ENCODE assay signal across 14 mouse cellular contexts in genomic region chr15:83043362-83043708, GRCm38 (mm10). TPM values are rescaled to one million over a fixed set of nuclear protein-coding genes. Genes with fewer than 3 reads are reported as not detected.
A peak's percentile ranks its signal among the peaks of the same experiment; 100 is the strongest.
DNase-seq lines count a peak whose midpoint lies in the region; ATAC-seq lines count a peak whose summit lies in the region.
"Had no signal": no experiment of that assay in that cellular context is flagged by ENCODE, and none has a peak within 500 bp of the region (broad histone marks: within the 10 kb centered on the region; RNA-seq: fewer than 3 reads in every experiment).

No protein-coding gene starts in this region.

- WGBS in heart, embryonic 10.5 days: 75% methylated on average over 22 of the region's 22 CpGs
- WGBS in embryonic facial prominence, embryonic 10.5 days: 64% methylated on average over 22 of the region's 22 CpGs
- 69% methylated on average over 22 of the region's 22 CpGs for WGBS in hindbrain, embryonic 14.5 days
- 63% methylated on average over 22 of the region's 22 CpGs for WGBS in midbrain, embryonic 13.5 days

- peak overlapping the region; percentile 60 for H3K27ac ChIP-seq in heart, embryonic 10.5 days
- H3K27ac ChIP-seq in embryonic facial prominence, embryonic 10.5 days (replicated peaks): peak overlapping the region; percentile 75; the same call in 1 of the 2 replicates
- H3K27ac ChIP-seq in hindbrain, embryonic 14.5 days: peak overlapping the region; percentile 71; the same call in 1 of the 2 replicates
- H3K27ac ChIP-seq in midbrain, embryonic 13.5 days: peak overlapping the region; percentile 81
- H3K27ac ChIP-seq: embryonic facial prominence, embryonic 15.5 days; limb, embryonic 15.5 days had no signal

- intact Hi-C loops in heart, postnatal 25 days (cut with DNase I): loop anchor here (5.0 kb wide), 2 partner anchors 54 to 164 kb away; no protein-coding TSS in a partner anchor

- H3K4me2 ChIP-seq in hindbrain, embryonic 14.5 days (replicated peaks): peak overlapping the region; percentile 42
- peak overlapping the region; percentile 43 for H3K4me2 ChIP-seq in midbrain, embryonic 13.5 days (replicated peaks)
- H3K4me2 ChIP-seq: limb, embryonic 15.5 days had no signal

- H3K4me3 ChIP-seq in heart, embryonic 10.5 days: no peak overlapping the region
- peak overlapping the region; percentile 31; the same call in 1 of the 2 replicates for H3K4me3 ChIP-seq in embryonic facial prominence, embryonic 10.5 days
- H3K4me3 ChIP-seq in hindbrain, embryonic 14.5 days (replicated peaks; ENCODE audit: low read length): no peak overlapping the region
- H3K4me3 ChIP-seq in midbrain, embryonic 13.5 days (replicated peaks): no peak overlapping the region
- H3K4me3 ChIP-seq: embryonic facial prominence, embryonic 15.5 days; limb, embryonic 15.5 days had no signal

- H3K4me1 ChIP-seq in heart, embryonic 10.5 days: peaks cover 37% of the 10 kb centered on the region
- H3K4me1 ChIP-seq in embryonic facial prominence, embryonic 10.5 days: peaks cover 45% of the 10 kb centered on the region
- H3K4me1 ChIP-seq in hindbrain, embryonic 14.5 days (replicated peaks; ENCODE audit: control insufficient read depth, insufficient read depth, low read length): peaks cover 20% of the 10 kb centered on the region; the same call in 1 of the 2 replicates
- H3K4me1 ChIP-seq in midbrain, embryonic 13.5 days (replicated peaks): peaks cover 37% of the 10 kb centered on the region

- no peaks in the 10 kb centered on the region for H3K36me3 ChIP-seq in heart, embryonic 10.5 days
- H3K36me3 ChIP-seq in embryonic facial prominence, embryonic 10.5 days (replicated peaks): no peaks in the 10 kb centered on the region
- no peaks in the 10 kb centered on the region for H3K36me3 ChIP-seq in hindbrain, embryonic 14.5 days (replicated peaks; ENCODE audit: control insufficient read depth, insufficient read depth)
- H3K36me3 ChIP-seq in midbrain, embryonic 13.5 days: no peaks in the 10 kb centered on the region
- H3K36me3 ChIP-seq: embryonic facial prominence, embryonic 15.5 days; limb, embryonic 15.5 days had no signal

- ATAC-seq in hindbrain, embryonic 14.5 days (ENCODE audit: low FRiP score): no peak
- ATAC-seq in midbrain, embryonic 13.5 days: 0 out of 2 replicates have a peak, but pooled peaks have one; percentile 7

- H3K9me3 ChIP-seq in heart, embryonic 10.5 days: peaks cover 5% of the 10 kb centered on the region; the same call in 1 of the 2 replicates
- peaks cover 9% of the 10 kb centered on the region; the same call in 1 of the 2 replicates for H3K9me3 ChIP-seq in embryonic facial prominence, embryonic 10.5 days
- H3K9me3 ChIP-seq in hindbrain, embryonic 14.5 days (ENCODE audit: control insufficient read depth, low read length): no peaks in the 10 kb centered on the region
- H3K9me3 ChIP-seq in midbrain, embryonic 13.5 days: peaks cover 5% of the 10 kb centered on the region; the same call in 1 of the 2 replicates
- H3K9me3 ChIP-seq: embryonic facial prominence, embryonic 15.5 days; limb, embryonic 15.5 days had no signal

- H3K9ac ChIP-seq in hindbrain, embryonic 14.5 days: peak overlapping the region; percentile 54; the same call in 1 of the 2 replicates
- H3K9ac ChIP-seq in midbrain, embryonic 13.5 days (replicated peaks): 0 out of 2 replicates have a peak overlapping the region, but pooled peaks have one; percentile 32
- H3K9ac ChIP-seq: embryonic facial prominence, embryonic 15.5 days; limb, embryonic 15.5 days had no signal

- peaks cover 17% of the 10 kb centered on the region for H3K27me3 ChIP-seq in heart, embryonic 10.5 days (ENCODE audit: insufficient read depth, poor library complexity, severe bottlenecking)
- H3K27me3 ChIP-seq in embryonic facial prominence, embryonic 10.5 days (replicated peaks; ENCODE audit: low read depth, poor library complexity, severe bottlenecking): peaks cover 25% of the 10 kb centered on the region
- H3K27me3 ChIP-seq in hindbrain, embryonic 14.5 days (ENCODE audit: control insufficient read depth, insufficient read depth, low read length): peaks cover 3% of the 10 kb centered on the region; the same call in 1 of the 2 replicates
- peaks cover 18% of the 10 kb centered on the region for H3K27me3 ChIP-seq in midbrain, embryonic 13.5 days
- H3K27me3 ChIP-seq: embryonic facial prominence, embryonic 15.5 days; limb, embryonic 15.5 days had no signal

- DNase-seq in heart, embryonic 10.5 days (ENCODE audit: low spot score): no peak
- DNase-seq in heart, postnatal 25 days (ENCODE audit: low spot score): no peak
- DNase-seq in embryonic facial prominence, embryonic 10.5 days (ENCODE audit: low spot score): no peak
- no peak for DNase-seq in hindbrain, embryonic 14.5 days (ENCODE audit: low spot score)
- no peak for DNase-seq in spleen, postnatal 4 days (ENCODE audit: low spot score in 2 of 2)
- no peak for DNase-seq in adrenal gland, postnatal 25 days
- DNase-seq in MN1 (ENCODE audit: low spot score): no peak
- DNase-seq: gastrocnemius, postnatal 10 days; kidney, postnatal 36 days; lung, postnatal 14 days; right cerebral cortex, postnatal 25 days had no signal

RNA-seq across cellular contexts. Expression of gene Nfam1, which starts 10.2 kb away (rescaled TPM):
- polyA plus RNA-seq in heart, embryonic 10.5 days (2016; fragmentation: Nextera tagmentation; extraction: Ambion mirVana): 2.0 and 3.4 TPM in 2 replicates
- total RNA-seq in heart, postnatal 25 days (2021): 1 to 10 TPM; 2.9 TPM
- polyA plus RNA-seq in embryonic facial prominence, embryonic 10.5 days (2016; fragmentation: Nextera tagmentation; extraction: Ambion mirVana): 2.4 and 2.6 TPM in 2 replicates
- 1.9 and 2.1 TPM in 2 replicates for polyA plus RNA-seq in hindbrain, embryonic 14.5 days (2014; fragmentation: Nextera tagmentation; extraction: Ambion mirVana)
- polyA plus RNA-seq in midbrain, embryonic 13.5 days (2015; fragmentation: Nextera tagmentation; extraction: Ambion mirVana): 2.4 and 2.5 TPM in 2 replicates
- total RNA-seq in adrenal gland, postnatal 25 days (2021): 1.2 and 1.5 TPM in 2 replicates

RNA-seq across cellular contexts. Expression of gene Serhl, which starts 46.0 kb away (rescaled TPM):
- polyA plus RNA-seq in heart, embryonic 10.5 days (2016; fragmentation: Nextera tagmentation; extraction: Ambion mirVana): 57.6 and 75.6 TPM in 2 replicates
- 10 to 100 TPM; 40.5 to 44.8 TPM for total RNA-seq in heart, postnatal 25 days (2021)
- polyA plus RNA-seq in embryonic facial prominence, embryonic 10.5 days (2016; fragmentation: Nextera tagmentation; extraction: Ambion mirVana): 49.0 and 50.5 TPM in 2 replicates
- polyA plus RNA-seq in hindbrain, embryonic 14.5 days (2014; fragmentation: Nextera tagmentation; extraction: Ambion mirVana): 31.4 and 34.8 TPM in 2 replicates
- polyA plus RNA-seq in midbrain, embryonic 13.5 days (2015; fragmentation: Nextera tagmentation; extraction: Ambion mirVana): 27.2 and 30.6 TPM in 2 replicates
- 53.0 and 70.8 TPM in 2 replicates for total RNA-seq in adrenal gland, postnatal 25 days (2021)

RNA-seq across cellular contexts. Expression of gene Tcf20, which starts 55.7 kb away (rescaled TPM):
- polyA plus RNA-seq in heart, embryonic 10.5 days (2016; fragmentation: Nextera tagmentation; extraction: Ambion mirVana): 4.0 and 6.0 TPM in 2 replicates
- total RNA-seq in heart, postnatal 25 days (2021): 10 to 100 TPM; 52.2 to 55.8 TPM
- 8.4 and 8.5 TPM in 2 replicates for polyA plus RNA-seq in embryonic facial prominence, embryonic 10.5 days (2016; fragmentation: Nextera tagmentation; extraction: Ambion mirVana)
- 14.0 TPM in 2 replicates for polyA plus RNA-seq in hindbrain, embryonic 14.5 days (2014; fragmentation: Nextera tagmentation; extraction: Ambion mirVana)
- 15.6 and 16.0 TPM in 2 replicates for polyA plus RNA-seq in midbrain, embryonic 13.5 days (2015; fragmentation: Nextera tagmentation; extraction: Ambion mirVana)
- total RNA-seq in adrenal gland, postnatal 25 days (2021): 87.9 and 103 TPM in 2 replicates
